Mouse (Mus musculus) G1E (cell line): ENCODE data around the gene Pcdh19. TPM values are rescaled to one million over a fixed set of nuclear protein-coding genes. Genes with fewer than 3 reads are reported as not detected.

Experiments used
- ATAC-seq: 2 replicates; pipeline ENCODE4 v1.8.0; 2016; ENCODE audit warnings: mild to moderate bottlenecking; ENCODE audit not compliant: insufficient number of reproducible peaks, poor library complexity, low FRiP score, severe bottlenecking; ENCODE audit errors: extremely low read depth
- DNase-seq: peaks from one replicate; pipeline ENCODE4 v3.0.0; 2012; ENCODE audit warnings: low spot score
- H3K27me3 ChIP-seq: 2 replicates; pipeline ENCODE4 v1.6.1; 2012; ENCODE audit warnings: mild to moderate bottlenecking, low read length, inconsistent platforms; ENCODE audit not compliant: insufficient read depth
- H3K36me3 ChIP-seq: replicated peaks from 2 replicates; pipeline ENCODE3; 2012; ENCODE audit warnings: mild to moderate bottlenecking, inconsistent platforms
- H3K4me1 ChIP-seq: 2 replicates; pipeline ENCODE4 v1.6.1; 2012; ENCODE audit warnings: low read depth, low read length, inconsistent platforms, mixed read lengths; ENCODE audit not compliant: insufficient read depth
- H3K4me3 ChIP-seq: 2 replicates; pipeline ENCODE4 v1.5.1; 2012; ENCODE audit warnings: low read depth, mild to moderate bottlenecking, inconsistent platforms, low read length, moderate library complexity, mixed read lengths
- H3K9me3 ChIP-seq: replicated peaks from 2 replicates; pipeline ENCODE4 v1.6.1; 2012; ENCODE audit warnings: inconsistent platforms
- CTCF ChIP-seq: IDR thresholded peaks from 2 replicates; pipeline ENCODE4 v1.5.1; 2012; ENCODE audit warnings: low read depth, low read length, inconsistent platforms, mixed read lengths
- GATA1 ChIP-seq: IDR thresholded peaks from 2 replicates; pipeline ENCODE4 v1.6.1; 2012; ENCODE audit warnings: borderline replicate concordance, low read length, inconsistent platforms, mixed read lengths
- GATA2 ChIP-seq: IDR thresholded peaks from 2 replicates; pipeline ENCODE4 v1.6.1; 2012; ENCODE audit warnings: low read depth, low read length, inconsistent platforms, borderline replicate concordance
- POLR2AphosphoS5 ChIP-seq: IDR thresholded peaks from 2 replicates; pipeline ENCODE4 v1.6.1; 2012; ENCODE audit warnings: low read depth, low read length, inconsistent platforms; ENCODE audit not compliant: insufficient replicate concordance
- TAL1 ChIP-seq: conservative IDR thresholded peaks from 2 replicates; pipeline ENCODE4 v1.6.1; 2012; ENCODE audit warnings: low read depth, low read length, inconsistent platforms, mixed read lengths
- polyA plus RNA-seq: library from polyadenylated mRNA; stranded (reverse); fragments of >175 nt; gene quantifications from 2 replicates; pipeline ENCODE4 v1.2.3, GENCODE M21; 2012
- total RNA-seq, 2 experiments: library from RNA; stranded (forward) in 1 of 2; stranded (reverse) in 1 of 2; fragments of 200-1000 nt in 1 of 2; fragments of >200 nt in 1 of 2; fragmentation: Nextera tagmentation in 1 of 2; gene quantifications; 2 replicates each; pipeline ENCODE4 v1.2.3; 2014 to 2017

Gene Pcdh19
- total and polyA plus RNA-seq, 3 experiments = under 0.01 TPM; not detected in 2

DNA sequence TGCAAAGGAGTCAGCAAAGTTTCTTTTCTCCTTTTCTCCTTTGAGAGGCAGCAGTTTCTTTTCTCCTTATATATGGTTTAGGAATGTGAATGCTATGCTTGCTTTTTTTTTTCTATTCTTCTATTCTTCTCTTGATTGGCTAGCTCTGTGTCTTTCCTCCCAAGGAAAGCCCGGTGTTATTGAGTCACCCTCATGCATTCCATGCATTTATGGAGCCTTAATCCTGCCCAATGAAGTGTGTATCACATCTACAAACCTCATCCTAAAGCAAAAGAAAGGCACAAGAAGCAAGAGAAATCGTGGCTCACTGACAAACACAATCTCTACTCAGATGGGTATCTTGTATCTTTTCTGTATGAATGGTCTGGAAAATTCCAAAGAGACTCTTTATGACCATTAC, 41.0 kb downstream of the Pcdh19 start:
- Histone ChIP-seq H3K9me3 (no peaks in the 10 kb centered on the region), H3K4me3 (no peak overlapping the region), H3K36me3 (no peaks in the 10 kb centered on the region), H3K4me1 (no peaks in the 10 kb centered on the region), H3K27me3 (no peaks in the 10 kb centered on the region)
- ATAC-seq (no peak), DNase-seq (no peak)
- no peak for TF ChIP-seq POLR2AphosphoS5
- TF ChIP-seq CTCF = no peak
- no peak for TF ChIP-seq TAL1
- no peak for TF ChIP-seq GATA2
- TF ChIP-seq GATA1 = no peak

- H3K4me3 ChIP-seq = no peak overlapping the region
- no peak for DNase-seq
- no peak for TF ChIP-seq TAL1
- no peak for TF ChIP-seq CTCF
- no peak for TF ChIP-seq POLR2AphosphoS5
- TF ChIP-seq GATA2 = no peak
- TF ChIP-seq GATA1 = no peak
- no peaks in the 10 kb centered on the region for H3K36me3 ChIP-seq
- ATAC-seq = no peak
- H3K27me3 ChIP-seq = no peaks in the 10 kb centered on the region
- H3K9me3 ChIP-seq = no peaks in the 10 kb centered on the region
- H3K4me1 ChIP-seq = no peaks in the 10 kb centered on the region
These were observed 49.3 kb downstream of the Pcdh19 start for GRCm38 (mm10) chrX:133639445-133639844.

DNA sequence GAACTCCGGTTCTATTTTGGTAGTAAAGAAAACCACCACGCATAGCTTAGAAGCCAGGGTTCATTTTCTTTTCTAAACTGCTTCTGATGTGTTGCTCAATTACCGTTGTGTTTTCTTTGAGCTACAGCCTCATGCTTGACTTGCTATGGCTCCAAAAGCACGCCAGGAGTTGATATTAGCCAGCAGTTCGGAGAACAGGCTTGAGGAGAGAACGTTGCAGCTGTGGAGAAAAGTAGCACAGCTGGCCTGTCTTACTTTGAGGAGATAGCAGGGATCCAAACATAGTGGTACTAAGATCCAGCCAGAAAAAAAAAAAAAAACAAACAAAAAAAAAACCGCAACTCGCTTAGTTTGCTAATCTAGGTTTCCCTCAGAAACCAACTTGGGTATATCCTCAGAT, 59.2 kb downstream of the Pcdh19 start:
- Histone ChIP-seq H3K9me3 (no peaks in the 10 kb centered on the region), H3K4me3 (no peak overlapping the region), H3K36me3 (no peaks in the 10 kb centered on the region), H3K4me1 (no peaks in the 10 kb centered on the region), H3K27me3 (no peaks in the 10 kb centered on the region)
- no peak for DNase-seq
- no peak for ATAC-seq
- TF ChIP-seq GATA1 (no peak), POLR2AphosphoS5 (no peak), CTCF (no peak), GATA2 (no peak), TAL1 (no peak)

GRCm38 (mm10) chrX:133618222-133618621, 70.6 kb downstream of the Pcdh19 start:
- DNase-seq (no peak), ATAC-seq (no peak)
- no peaks in the 10 kb centered on the region for H3K4me1 ChIP-seq
- no peak for TF ChIP-seq GATA2
- TF ChIP-seq TAL1 = no peak
- TF ChIP-seq CTCF = no peak
- TF ChIP-seq POLR2AphosphoS5 = no peak
- TF ChIP-seq GATA1 = no peak
- H3K4me3 ChIP-seq = no peak overlapping the region
- no peaks in the 10 kb centered on the region for H3K27me3 ChIP-seq
- H3K9me3 ChIP-seq = no peaks in the 10 kb centered on the region
- H3K36me3 ChIP-seq = no peaks in the 10 kb centered on the region

DNA sequence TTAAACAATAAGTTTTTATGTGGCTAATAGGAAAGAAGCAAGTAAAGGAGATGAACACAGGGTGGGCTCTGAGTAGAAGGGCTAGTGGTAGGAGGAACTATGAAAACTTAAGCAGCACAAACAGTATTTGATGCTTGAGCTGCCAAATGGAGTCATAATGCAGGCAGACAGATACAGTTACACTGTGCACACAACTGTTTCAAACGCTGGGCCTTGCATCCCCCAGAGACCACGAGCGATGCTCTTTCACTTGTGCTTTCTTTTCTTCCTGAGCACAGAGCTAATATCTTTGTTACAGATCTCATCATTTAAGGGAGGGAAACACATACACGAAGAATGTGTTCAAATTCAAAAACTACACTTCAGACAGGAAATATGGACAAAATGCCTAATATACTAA, 83.0 kb downstream of the Pcdh19 start:
- ATAC-seq = no peak
- H3K4me3 ChIP-seq = no peak overlapping the region
- no peaks in the 10 kb centered on the region for H3K9me3 ChIP-seq
- no peaks in the 10 kb centered on the region for H3K4me1 ChIP-seq
- H3K27me3 ChIP-seq = no peaks in the 10 kb centered on the region
- TF ChIP-seq GATA1 (no peak), CTCF (no peak), POLR2AphosphoS5 (no peak), TAL1 (no peak), GATA2 (no peak)
- DNase-seq = no peak
- no peaks in the 10 kb centered on the region for H3K36me3 ChIP-seq

DNA sequence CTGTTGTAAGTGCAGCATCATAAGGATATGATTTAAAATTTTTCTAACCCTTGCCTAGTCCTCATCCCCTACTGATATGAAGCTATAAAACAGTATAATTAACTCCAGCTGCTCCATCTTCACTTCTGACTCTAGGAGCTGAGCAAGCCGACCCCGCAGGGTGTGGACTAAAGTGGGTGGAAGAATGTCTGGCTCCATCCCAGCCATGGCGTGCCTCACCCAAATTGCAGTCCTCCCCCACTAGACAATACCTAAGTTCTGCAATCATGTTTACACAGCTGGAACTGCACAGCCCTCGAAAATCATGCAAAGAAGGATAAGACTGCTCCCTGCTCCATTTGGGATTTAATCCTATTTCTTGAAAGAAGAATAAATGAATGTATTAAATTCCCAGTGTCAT, 84.5 kb downstream of the Pcdh19 start:
- H3K36me3 ChIP-seq = no peaks in the 10 kb centered on the region
- DNase-seq (no peak), ATAC-seq (no peak)
- no peaks in the 10 kb centered on the region for H3K27me3 ChIP-seq
- H3K4me3 ChIP-seq = no peak overlapping the region
- no peaks in the 10 kb centered on the region for H3K4me1 ChIP-seq
- H3K9me3 ChIP-seq = no peaks in the 10 kb centered on the region
- TF ChIP-seq CTCF (no peak), POLR2AphosphoS5 (no peak), GATA1 (no peak)

DNA sequence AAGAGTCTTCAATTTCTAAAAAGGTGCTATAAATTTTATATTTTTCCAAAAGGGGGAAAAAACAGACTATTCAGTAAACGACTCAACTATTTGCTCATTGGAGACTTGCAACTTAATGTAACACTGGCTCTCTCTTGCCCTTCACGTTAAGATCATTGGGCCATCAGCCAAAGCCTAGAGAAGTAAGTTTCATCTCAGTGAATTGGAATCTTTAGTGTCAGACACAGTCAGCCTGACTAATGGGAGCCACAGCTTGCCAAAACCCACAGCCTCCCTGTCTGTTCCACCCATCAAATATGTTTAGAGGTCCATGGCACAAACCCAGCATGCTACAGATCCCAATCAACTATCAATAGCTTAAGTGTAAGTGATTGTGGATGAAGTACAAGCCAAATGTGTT, 86.7 kb downstream of the Pcdh19 start:
- Histone ChIP-seq H3K36me3 (no peaks in the 10 kb centered on the region), H3K27me3 (no peaks in the 10 kb centered on the region), H3K4me1 (no peaks in the 10 kb centered on the region), H3K4me3 (no peak overlapping the region), H3K9me3 (no peaks in the 10 kb centered on the region)
- TF ChIP-seq POLR2AphosphoS5 = no peak
- TF ChIP-seq GATA1 = no peak
- TF ChIP-seq TAL1 = no peak
- DNase-seq (no peak), ATAC-seq (no peak)
